Mouse (Mus musculus) kidney, adult 2 months (tissue): ENCODE results near the gene Fbxo8.

Source experiments
- CTCF ChIP-seq: fragments of 200-500 bp; conservative IDR thresholded peaks from 2 replicates; pipeline ENCODE4 v1.5.1; 2011; ENCODE audit warnings: low read depth, mild to moderate bottlenecking, control low read depth, low read length, moderate library complexity, mixed read lengths; ENCODE audit not compliant: insufficient read depth, insufficient read length
- POLR2A ChIP-seq: fragments of 200-500 bp; IDR thresholded peaks from one replicate; pipeline ENCODE4 v1.6.1; 2011; ENCODE audit warnings: low read depth, low read length, control low read depth

DNA sequence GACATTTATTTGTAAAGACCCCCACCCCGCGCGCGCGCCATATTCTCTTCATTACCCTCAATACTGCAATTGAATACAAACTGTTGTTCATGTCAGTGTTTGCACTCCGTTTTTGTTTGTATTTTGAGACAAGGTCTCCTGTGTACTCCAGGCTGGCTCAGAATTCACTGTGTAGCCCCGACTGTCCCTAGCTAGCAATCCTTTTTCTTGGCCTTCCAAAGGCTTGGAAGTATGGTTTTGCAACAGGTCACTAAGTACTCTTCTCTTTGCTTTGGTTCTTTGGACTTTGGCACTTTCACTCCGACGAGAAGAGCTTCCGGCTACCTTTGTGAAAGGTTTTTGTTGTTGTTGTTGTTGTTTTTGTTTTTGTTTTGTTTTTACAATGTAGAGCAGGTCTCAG is 1.2 kb downstream of the Fbxo8 start:
- TF ChIP-seq CTCF (no peak), POLR2A (no peak)
